Mouse (Mus musculus): Measurements from ENCODE around the gene Map3k13. TPM values are rescaled to one million over a fixed set of nuclear protein-coding genes. Genes with fewer than 3 reads are reported as not detected.
"Not testable (repeated sequence)": the region's sequence is repeated elsewhere in the genome, so short reads cannot be mapped to it uniquely, and the experiment has no call there.

Gene Map3k13
- polyA plus RNA-seq, 1 experiment from 2014 or later = 4.7 TPM

DNA sequence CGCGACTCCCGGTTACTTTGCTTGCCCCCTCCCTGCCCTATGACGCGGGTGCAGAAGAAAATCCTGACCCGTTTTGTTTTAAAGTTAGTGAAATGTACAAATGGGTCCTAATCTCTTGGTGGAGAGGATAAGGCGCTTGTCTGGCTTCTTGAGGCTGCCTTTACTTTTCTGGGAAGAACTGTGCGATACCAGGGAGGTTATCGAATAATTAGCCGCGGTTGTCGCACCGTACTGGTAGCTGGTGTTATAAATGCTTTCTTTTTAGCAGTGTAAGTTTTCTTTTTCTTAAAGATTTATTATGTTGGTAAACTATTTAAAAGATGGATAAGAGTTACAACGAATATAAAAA is 525 bp downstream of the Map3k13 start:
- Histone ChIP-seq H3K27ac (ENCODE audit: low read depth, low read length) (peak overlapping the region; percentile 83; the same call in 1 of the 2 replicates), H3K9ac (ENCODE audit: low read depth, low read length) (peak overlapping the region; percentile 63), H3K4me3 (ENCODE audit: low read depth, low read length) (peak overlapping the region; percentile 65), H3K27me3 (replicated peaks; ENCODE audit: control insufficient read depth, insufficient read depth, low read length) (no peaks in the 10 kb centered on the region), H3K36me3 (ENCODE audit: control insufficient read depth, insufficient read depth) (no peaks in the 10 kb centered on the region), H3K4me2 (replicated peaks; ENCODE audit: low read depth) (peak overlapping the region; percentile 71), H3K4me1 (replicated peaks; ENCODE audit: control insufficient read depth, insufficient read depth, low read length) (0 out of 2 replicates have a peak, but pooled peaks cover 4% of the 10 kb centered on the region), H3K9me3 (ENCODE audit: control insufficient read depth) (no peaks in the 10 kb centered on the region)
- no peak for TF ChIP-seq CTCF (IDR thresholded peaks at IDR 0.05; ENCODE audit: low read depth)
- WGBS = under 1% methylated on average over 14 of the region's 14 CpGs
- no peak for ATAC-seq

DNA sequence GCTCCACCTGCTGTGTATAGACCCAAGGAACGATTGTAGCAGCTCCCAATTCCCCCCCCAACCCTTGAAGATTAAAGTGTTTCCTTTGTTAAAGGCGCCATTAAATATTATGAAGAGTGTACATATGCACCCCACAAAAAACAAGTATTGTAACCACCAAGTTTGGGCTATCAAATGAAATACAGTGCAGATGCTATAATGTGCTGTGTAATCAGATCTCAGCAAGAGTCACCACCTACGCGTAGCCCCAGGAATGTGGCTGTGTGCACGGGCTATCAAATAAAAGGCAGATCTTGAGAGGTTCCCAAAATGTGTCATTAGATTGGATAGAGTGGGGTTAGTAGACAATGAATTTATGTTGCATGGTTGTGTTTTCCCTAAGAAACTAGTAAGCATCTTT is 925 bp downstream of the Map3k13 start:
- 15% methylated on average over 5 of the region's 5 CpGs for WGBS
- TF ChIP-seq CTCF (IDR thresholded peaks at IDR 0.05; ENCODE audit: low read depth) = no peak
- Histone ChIP-seq H3K27me3 (replicated peaks; ENCODE audit: control insufficient read depth, insufficient read depth, low read length) (no peaks in the 10 kb centered on the region), H3K4me2 (replicated peaks; ENCODE audit: low read depth) (peak overlapping the region; percentile 71), H3K4me1 (replicated peaks; ENCODE audit: control insufficient read depth, insufficient read depth, low read length) (0 out of 2 replicates have a peak, but pooled peaks cover 4% of the 10 kb centered on the region), H3K4me3 (ENCODE audit: low read depth, low read length) (peak overlapping the region; percentile 65), H3K9me3 (ENCODE audit: control insufficient read depth) (no peaks in the 10 kb centered on the region), H3K36me3 (ENCODE audit: control insufficient read depth, insufficient read depth) (no peaks in the 10 kb centered on the region), H3K27ac (ENCODE audit: low read depth, low read length) (no peak overlapping the region), H3K9ac (ENCODE audit: low read depth, low read length) (peak overlapping the region; percentile 63)
- ATAC-seq = no peak

DNA sequence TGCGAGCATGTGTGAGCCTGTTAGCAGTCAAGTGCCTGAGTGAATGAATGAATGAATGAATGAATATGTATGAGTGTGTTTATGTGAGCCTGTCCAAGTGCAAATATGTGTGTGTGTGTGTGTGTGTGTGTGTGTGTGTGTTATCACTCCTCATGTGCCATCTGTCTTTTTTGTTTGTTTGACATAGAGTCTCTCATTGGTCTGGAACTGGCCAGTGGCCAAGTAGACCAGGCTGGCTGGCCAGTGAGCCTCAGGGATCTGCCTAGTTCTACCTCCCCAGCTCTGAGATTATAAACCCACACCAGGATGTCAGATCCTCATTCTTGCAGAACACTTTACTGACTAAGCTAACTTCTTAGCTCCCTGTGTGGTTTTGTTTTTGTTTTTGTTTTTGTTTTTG is 10.1 kb downstream of the Map3k13 start:
- no peak overlapping the region for H3K27ac ChIP-seq (ENCODE audit: low read depth, low read length)
- no peak overlapping the region for H3K4me2 ChIP-seq (replicated peaks; ENCODE audit: low read depth)
- 83% methylated on average over 1 of the region's 1 CpGs for WGBS
- H3K9ac ChIP-seq (ENCODE audit: low read depth, low read length) = no peak overlapping the region
- ATAC-seq = no peak
- H3K9me3 ChIP-seq (ENCODE audit: control insufficient read depth) = no peaks in the 10 kb centered on the region
- no peaks in the 10 kb centered on the region for H3K27me3 ChIP-seq (replicated peaks; ENCODE audit: control insufficient read depth, insufficient read depth, low read length)
- H3K4me3 ChIP-seq (ENCODE audit: low read depth, low read length) = no peak overlapping the region
- H3K4me1 ChIP-seq (replicated peaks; ENCODE audit: control insufficient read depth, insufficient read depth, low read length) = no peaks in the 10 kb centered on the region
- peaks cover 30% of the 10 kb centered on the region for H3K36me3 ChIP-seq (ENCODE audit: control insufficient read depth, insufficient read depth)
- no peak for TF ChIP-seq CTCF (IDR thresholded peaks at IDR 0.05; ENCODE audit: low read depth)

DNA sequence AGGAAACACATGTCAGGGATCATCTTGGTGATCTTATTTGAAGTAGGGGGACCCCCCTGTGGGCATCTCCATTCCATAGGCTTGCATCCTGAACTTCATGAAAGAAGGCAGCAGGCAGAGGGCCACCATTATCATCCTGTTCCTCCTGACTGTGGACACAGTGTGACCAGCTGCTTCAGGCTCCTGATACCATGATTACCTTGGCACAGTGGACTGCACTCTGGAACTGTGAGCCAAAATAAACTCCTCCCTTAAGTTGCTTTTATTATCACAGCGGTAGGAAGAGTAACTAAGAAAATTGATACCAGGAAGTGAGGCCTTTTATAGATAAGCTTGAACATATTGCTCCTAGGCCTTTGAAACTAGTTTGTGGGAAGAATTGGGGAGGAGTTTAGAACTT is 12.7 kb downstream of the Map3k13 start:
- no peak overlapping the region for H3K4me3 ChIP-seq (ENCODE audit: low read depth, low read length)
- H3K4me1 ChIP-seq (replicated peaks; ENCODE audit: control insufficient read depth, insufficient read depth, low read length) = no peaks in the 10 kb centered on the region
- H3K9me3 ChIP-seq (ENCODE audit: control insufficient read depth) = no peaks in the 10 kb centered on the region
- no peak for TF ChIP-seq CTCF (IDR thresholded peaks at IDR 0.05; ENCODE audit: low read depth)
- no peak for ATAC-seq
- H3K36me3 ChIP-seq (ENCODE audit: control insufficient read depth, insufficient read depth) = peaks cover 17% of the 10 kb centered on the region
- H3K9ac ChIP-seq (ENCODE audit: low read depth, low read length) = no peak overlapping the region
- no peak overlapping the region for H3K27ac ChIP-seq (ENCODE audit: low read depth, low read length)
- H3K27me3 ChIP-seq (replicated peaks; ENCODE audit: control insufficient read depth, insufficient read depth, low read length) = no peaks in the 10 kb centered on the region
- no peak overlapping the region for H3K4me2 ChIP-seq (replicated peaks; ENCODE audit: low read depth)
- WGBS = 53% methylated on average over 1 of the region's 1 CpGs

DNA sequence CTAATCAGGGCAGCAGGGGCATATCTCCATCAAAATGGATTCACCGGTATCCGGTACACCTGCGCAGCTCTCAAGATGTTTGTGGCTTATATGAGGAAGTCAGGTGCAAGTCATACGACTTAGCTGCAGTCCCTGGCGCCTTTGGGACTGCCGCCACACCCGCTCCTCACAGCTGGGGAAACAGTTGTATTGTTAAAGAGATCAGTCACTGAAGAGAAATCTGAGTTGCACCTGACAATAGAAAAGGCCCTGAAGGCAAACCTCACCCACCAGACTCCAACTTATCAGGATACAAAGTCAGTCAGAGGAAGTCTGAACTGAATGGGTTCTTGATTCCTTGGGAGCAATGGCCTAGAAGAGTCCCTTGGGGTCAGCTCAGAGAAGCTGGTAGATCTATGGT is 13.6 kb downstream of the Map3k13 start:
- not testable (repeated sequence) for H3K27ac ChIP-seq (ENCODE audit: low read depth, low read length); H3K9ac ChIP-seq (ENCODE audit: low read depth, low read length); H3K4me3 ChIP-seq (ENCODE audit: low read depth, low read length); H3K9me3 ChIP-seq (ENCODE audit: control insufficient read depth); H3K4me1 ChIP-seq (replicated peaks; ENCODE audit: control insufficient read depth, insufficient read depth, low read length); ATAC-seq; H3K27me3 ChIP-seq (replicated peaks; ENCODE audit: control insufficient read depth, insufficient read depth, low read length); H3K4me2 ChIP-seq (replicated peaks; ENCODE audit: low read depth)
- peaks cover 11% of the 10 kb centered on the region for H3K36me3 ChIP-seq (ENCODE audit: control insufficient read depth, insufficient read depth)
- WGBS = 87% methylated on average over 7 of the region's 7 CpGs

DNA sequence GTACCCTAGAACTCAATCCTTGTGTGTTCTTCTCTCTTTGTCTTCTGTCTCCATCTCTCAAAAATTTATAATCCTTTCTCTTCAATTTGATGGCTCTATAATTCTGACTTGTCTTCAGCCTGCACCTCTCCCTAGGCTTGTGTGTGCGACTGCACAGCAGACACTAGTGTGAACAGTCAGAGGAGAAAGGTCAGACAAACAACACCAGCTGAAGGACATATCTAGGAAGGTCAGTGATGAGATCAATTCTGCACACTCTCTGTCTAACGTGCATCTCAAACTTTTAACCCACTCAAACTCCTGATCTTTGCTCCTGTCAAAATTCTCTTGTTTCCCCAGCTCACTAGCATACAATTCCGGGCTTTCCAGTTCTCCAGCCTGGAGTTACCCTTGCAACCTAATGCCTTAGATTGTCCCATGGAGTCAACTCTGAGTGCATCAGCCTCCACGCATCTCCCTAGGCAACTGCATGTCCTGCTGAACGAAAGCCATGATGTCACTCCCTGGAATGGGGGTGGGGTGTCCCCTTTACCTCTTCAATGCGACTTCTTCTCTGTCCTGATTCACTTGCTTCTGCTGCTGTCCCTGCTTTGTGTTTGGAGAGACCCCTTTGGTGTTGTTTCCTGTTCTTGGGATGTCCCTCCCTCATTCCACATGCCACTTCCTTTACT is 19.2 kb downstream of the Map3k13 start:
- H3K9ac ChIP-seq (ENCODE audit: low read depth, low read length) = no peak overlapping the region
- no peaks in the 10 kb centered on the region for H3K9me3 ChIP-seq (ENCODE audit: control insufficient read depth)
- no peak overlapping the region for H3K4me3 ChIP-seq (ENCODE audit: low read depth, low read length)
- H3K27me3 ChIP-seq (replicated peaks; ENCODE audit: control insufficient read depth, insufficient read depth, low read length) = no peaks in the 10 kb centered on the region
- ATAC-seq = no peak
- H3K27ac ChIP-seq (ENCODE audit: low read depth, low read length) = no peak overlapping the region
- H3K4me1 ChIP-seq (replicated peaks; ENCODE audit: control insufficient read depth, insufficient read depth, low read length) = 0 out of 2 replicates have a peak, but pooled peaks cover 3% of the 10 kb centered on the region
- peaks cover 5% of the 10 kb centered on the region for H3K36me3 ChIP-seq (ENCODE audit: control insufficient read depth, insufficient read depth)
- no peak overlapping the region for H3K4me2 ChIP-seq (replicated peaks; ENCODE audit: low read depth)
- 59% methylated on average over 6 of the region's 6 CpGs for WGBS
- TF ChIP-seq CTCF (IDR thresholded peaks at IDR 0.05; ENCODE audit: low read depth) = no peak
